Mouse (Mus musculus) erythroblast, embryonic 14.5 days (primary cell): ENCODE measurements at regions not wholly inside any gene's neighbourhood (a gene's known extent, or its start where the extent isn't known, plus 50 kb on each side); places are given as distances from the start of the nearest gene placed in this dataset.

Experiments used
- GATA1 ChIP-seq: IDR thresholded peaks from 2 replicates; pipeline ENCODE4 v1.6.1; 2012; ENCODE audit warnings: low read length, inconsistent platforms, mixed read lengths
- TAL1 ChIP-seq: IDR thresholded peaks from 3 replicates; pipeline ENCODE4 v1.6.1; 2012; ENCODE audit warnings: low read length, inconsistent platforms, mixed read lengths

GRCm38 (mm10) chr4:106244384-106244819 is 71.6 kb upstream of the Usp24 start:
- no peak for TF ChIP-seq GATA1
- no peak for TF ChIP-seq TAL1
